Mouse (Mus musculus) T-helper 1 cell (primary cell): ENCODE results near the gene Ubc.

Experiments used
- in situ Hi-C: fragments of 300-600 bp; cut with MboI, MseI; formaldehyde crosslinking; loops from one replicate; pipeline ENCODE4 v1.15.1; 2025; ENCODE audit warnings: high pct_unique_total_duplicates

Gene Ubc

DNA sequence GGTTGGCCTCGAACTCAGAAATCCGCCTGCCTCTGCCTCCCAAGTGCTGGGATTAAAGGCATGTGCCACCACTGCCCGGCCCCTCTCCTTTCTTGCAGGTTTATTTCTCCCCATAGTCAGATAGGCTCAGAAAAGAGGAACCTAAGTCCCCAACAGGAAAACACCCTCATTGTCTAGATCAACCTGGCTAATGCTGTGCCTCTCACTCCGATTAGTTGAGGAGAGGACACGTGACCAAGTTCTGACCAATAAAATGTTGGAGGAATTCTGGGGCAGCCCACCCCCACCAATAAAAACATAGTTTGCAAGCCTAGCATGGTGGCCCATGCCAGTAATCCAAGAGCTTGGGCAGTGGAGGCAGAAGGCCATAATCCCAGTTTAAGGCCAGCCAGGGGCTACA lies 38.1 kb downstream of the Ubc start:
- in situ Hi-C loops = no loop called here

DNA sequence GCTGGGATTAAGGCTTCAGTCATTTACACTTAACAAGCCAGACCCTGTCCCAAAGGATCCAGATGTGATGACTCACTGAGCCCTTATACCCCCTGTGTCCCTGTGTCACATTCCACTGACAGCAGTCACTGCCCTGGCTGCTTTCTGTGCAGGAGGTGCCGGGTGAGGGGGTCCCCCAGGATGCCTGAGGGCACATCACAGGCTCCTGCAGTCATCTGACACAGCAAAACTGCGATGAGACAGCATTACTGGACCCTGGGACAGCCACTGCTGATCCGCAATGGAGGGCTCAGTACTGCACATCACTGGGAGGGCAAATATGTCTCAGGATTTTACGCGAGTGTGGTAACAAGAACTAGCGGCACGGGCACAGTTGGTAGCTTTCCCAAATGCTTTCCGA lies 38.9 kb downstream of the Ubc start:
- in situ Hi-C loops = no loop called here

DNA sequence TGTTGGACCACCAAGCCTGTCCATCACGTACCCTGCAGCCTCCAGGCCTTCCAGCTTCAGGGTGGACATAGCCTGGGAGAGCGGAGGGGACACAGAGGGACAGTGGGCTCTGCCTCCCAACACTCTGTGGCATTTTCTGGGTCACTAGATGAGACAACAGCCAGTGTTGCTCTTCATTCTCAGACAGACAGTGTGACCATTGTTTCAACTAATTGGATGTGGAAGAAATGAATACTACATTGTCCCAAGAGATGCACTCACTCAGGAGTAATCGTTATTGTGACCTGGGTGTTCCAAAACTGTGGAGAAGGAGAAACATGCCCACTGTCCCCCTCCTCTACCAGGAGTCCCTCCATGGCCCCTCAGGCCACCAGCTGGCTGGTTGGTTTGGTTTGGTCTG lies 40.6 kb downstream of the Ubc start:
- in situ Hi-C loops = no loop called here

DNA sequence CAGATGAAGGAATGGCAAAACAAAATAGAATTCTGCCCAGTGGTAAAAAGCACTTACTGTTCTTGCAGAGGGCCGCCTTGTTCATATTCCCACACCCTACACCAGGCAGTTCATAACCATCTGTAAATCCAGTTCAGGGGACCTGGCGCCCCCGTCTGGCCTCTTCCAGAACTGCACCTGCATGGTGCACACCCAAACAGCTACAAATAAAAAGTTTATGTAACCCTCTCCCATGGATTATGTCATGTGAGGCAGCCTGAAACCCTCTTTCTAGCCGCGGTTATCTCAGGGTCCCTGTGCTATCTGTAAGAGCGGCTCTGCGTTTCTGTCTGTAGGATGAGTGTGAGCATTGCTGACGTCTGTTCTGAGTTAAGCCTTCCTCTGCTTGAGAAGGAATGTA lies 41.5 kb downstream of the Ubc start:
- in situ Hi-C loops = no loop called here

DNA sequence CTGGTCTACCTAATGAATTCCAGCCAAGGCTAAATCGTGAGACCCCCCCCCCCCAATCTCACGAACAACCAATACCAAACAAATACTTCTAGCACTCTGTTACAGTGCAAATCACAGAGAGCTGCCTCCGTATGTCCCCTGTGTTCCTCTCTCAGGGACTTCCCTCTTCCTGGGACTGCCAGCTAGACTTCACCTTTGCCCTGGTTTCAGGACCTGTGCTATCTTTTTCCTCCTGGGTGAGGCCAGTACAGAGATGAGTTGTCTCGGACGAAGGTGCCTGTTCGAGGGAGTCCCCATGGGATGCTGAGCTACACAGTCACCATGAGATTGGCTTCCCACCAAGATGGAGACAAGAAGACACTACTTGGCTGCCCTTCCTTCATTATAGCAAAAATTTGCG lies 41.9 kb downstream of the Ubc start:
- in situ Hi-C loops = no loop called here

GRCm38 (mm10) chr5:125344296-125344695 lies 45.7 kb downstream of the Ubc start:
- in situ Hi-C loops = loop anchor here (5.0 kb wide), 1 partner anchor 712 kb away; no protein-coding TSS in a partner anchor

DNA sequence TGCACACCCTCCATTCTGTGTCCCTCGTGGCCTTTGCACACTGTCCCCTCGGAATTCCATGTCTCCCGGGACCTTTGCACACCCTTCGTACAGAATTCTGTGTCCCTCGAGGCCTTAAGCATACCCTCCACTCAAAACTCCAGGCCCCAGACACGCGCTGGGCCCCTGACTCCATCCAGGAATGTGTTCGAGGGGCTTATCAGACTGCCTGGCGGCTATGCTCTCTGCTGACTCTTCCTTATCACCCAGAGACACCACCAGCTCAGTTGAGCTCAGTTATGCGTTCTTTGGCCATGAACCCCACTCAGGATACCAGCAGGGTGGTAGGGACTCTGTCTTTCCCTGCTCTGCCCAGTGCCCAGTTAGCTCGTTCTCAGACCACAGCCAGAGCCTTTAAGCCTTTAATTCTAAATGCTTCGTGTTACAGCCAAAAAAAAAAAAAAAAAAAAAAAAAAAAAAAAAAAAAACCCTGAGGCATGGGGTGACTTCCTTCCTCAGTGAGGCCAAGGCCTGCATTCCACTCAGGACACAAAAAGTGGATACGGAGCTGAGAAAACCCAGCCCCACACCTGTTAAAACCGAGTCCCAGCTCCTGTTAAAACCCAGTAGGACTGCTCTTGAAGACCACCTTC lies 48.4 kb downstream of the Ubc start:
- in situ Hi-C loops = loop anchor here (5.0 kb wide), 1 partner anchor 709 kb away; no protein-coding TSS in a partner anchor

- in situ Hi-C loops = loop anchor here (5.0 kb wide), 1 partner anchor 708 kb away; no protein-coding TSS in a partner anchor
Observed at GRCm38 (mm10) chr5:125340547-125341262, 49.3 kb downstream of the Ubc start, which contains the start of gene Scarb1. TSS of gene Scarb1 (minus strand) at chr5:125341094.

- in situ Hi-C loops = loop anchor here (5.0 kb wide), 1 partner anchor 708 kb away; no protein-coding TSS in a partner anchor
Observed at GRCm38 (mm10) chr5:125339851-125340531, 50.0 kb downstream of the Ubc start.

- in situ Hi-C loops = no loop called here
Observed at GRCm38 (mm10) chr5:125339108-125339751, 50.8 kb downstream of the Ubc start.

DNA sequence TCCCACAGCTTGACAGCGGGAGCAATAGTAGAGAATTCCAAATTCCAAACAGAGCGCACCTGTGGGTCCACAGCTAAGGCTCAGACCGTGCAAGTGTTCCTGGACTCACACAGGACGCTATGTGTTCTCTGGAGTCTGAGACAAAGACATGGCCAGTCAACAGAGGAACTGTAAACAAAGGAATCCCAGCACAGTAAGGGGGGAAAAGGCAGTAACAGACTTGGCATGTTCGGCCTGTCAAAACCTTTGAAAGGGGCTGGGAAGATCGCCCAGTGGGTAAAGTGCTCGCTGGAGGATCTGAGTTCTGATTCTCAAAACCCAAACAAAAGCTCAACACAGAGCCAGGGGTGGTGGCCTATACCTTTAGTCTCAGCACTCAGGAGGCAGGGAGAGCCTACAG lies 52.5 kb downstream of the Ubc start:
- in situ Hi-C loops = no loop called here

- in situ Hi-C loops = no loop called here
Observed at GRCm38 (mm10) chr5:125337012-125337411, 53.0 kb downstream of the Ubc start.
